Mouse (Mus musculus): ENCODE measurements at regions not wholly inside any gene's neighbourhood (a gene's known extent, or its start where the extent isn't known, plus 50 kb on each side); places are given as distances from the start of the nearest gene placed in this dataset.

GRCm38 (mm10) chr1:90424066-90424821, 178.5 kb upstream of the Cops8 start:
- no peak overlapping the region for H3K9ac ChIP-seq (replicated peaks)
- no peak for ATAC-seq (replicated peaks)
- no peak overlapping the region for H3K27ac ChIP-seq (replicated peaks)
- no peaks in the 10 kb centered on the region for H3K4me1 ChIP-seq
- H3K4me2 ChIP-seq (replicated peaks): no peak overlapping the region
- H3K27me3 ChIP-seq: no peaks in the 10 kb centered on the region
- no peaks in the 10 kb centered on the region for H3K9me3 ChIP-seq
- WGBS: 19% methylated on average over 13 of the region's 13 CpGs
- no peaks in the 10 kb centered on the region for H3K36me3 ChIP-seq
- H3K4me3 ChIP-seq: no peak overlapping the region

GRCm38 (mm10) chr1:90428334-90428733, 174.4 kb upstream of the Cops8 start:
- Histone ChIP-seq H3K27me3 (no peaks in the 10 kb centered on the region), H3K4me3 (no peak overlapping the region), H3K9ac (replicated peaks) (no peak overlapping the region), H3K4me2 (replicated peaks) (no peak overlapping the region), H3K4me1 (no peaks in the 10 kb centered on the region), H3K9me3 (no peaks in the 10 kb centered on the region), H3K27ac (replicated peaks) (no peak overlapping the region), H3K36me3 (no peaks in the 10 kb centered on the region)
- ATAC-seq (replicated peaks): no peak
- WGBS: 93% methylated on average over 6 of the region's 6 CpGs

DNA sequence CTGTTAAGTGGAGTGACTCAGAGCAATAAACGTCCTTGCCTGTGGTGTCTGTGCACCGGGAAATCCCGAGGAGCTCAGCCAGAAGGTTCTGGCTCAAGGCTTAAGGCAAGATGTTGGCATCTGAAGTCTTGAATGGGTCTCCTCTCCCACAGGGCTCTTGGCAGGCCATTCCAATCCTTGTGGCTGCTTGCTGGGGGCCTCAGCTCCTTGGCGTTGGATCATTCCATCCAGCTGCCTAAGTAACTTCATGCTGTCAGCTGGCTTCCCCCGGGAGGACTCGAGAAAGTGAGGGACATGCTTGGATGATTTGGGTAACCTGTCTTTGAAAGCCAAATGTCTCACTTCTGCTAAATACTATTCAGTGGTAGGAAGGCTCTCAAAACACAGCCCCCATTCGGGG, 174.0 kb upstream of the Cops8 start:
- no peak for ATAC-seq (replicated peaks)
- WGBS: 83% methylated on average over 7 of the region's 7 CpGs
- Histone ChIP-seq H3K9me3 (no peaks in the 10 kb centered on the region), H3K27ac (replicated peaks) (no peak overlapping the region), H3K36me3 (no peaks in the 10 kb centered on the region), H3K27me3 (no peaks in the 10 kb centered on the region), H3K9ac (replicated peaks) (no peak overlapping the region), H3K4me2 (replicated peaks) (no peak overlapping the region), H3K4me3 (no peak overlapping the region), H3K4me1 (peaks cover 2% of the 10 kb centered on the region)

- Histone ChIP-seq H3K36me3 (no peaks in the 10 kb centered on the region), H3K4me3 (no peak overlapping the region), H3K4me2 (replicated peaks) (no peak overlapping the region), H3K27ac (replicated peaks) (no peak overlapping the region), H3K9me3 (no peaks in the 10 kb centered on the region), H3K9ac (replicated peaks) (no peak overlapping the region), H3K4me1 (peaks cover 16% of the 10 kb centered on the region), H3K27me3 (no peaks in the 10 kb centered on the region)
- WGBS: 90% methylated on average over 9 of the region's 9 CpGs
- ATAC-seq (replicated peaks): no peak
Measured at GRCm38 (mm10) chr1:90430480-90430879, 172.3 kb upstream of the Cops8 start.

- Histone ChIP-seq H3K4me1 (peaks cover 16% of the 10 kb centered on the region), H3K36me3 (no peaks in the 10 kb centered on the region), H3K4me3 (no peak overlapping the region), H3K9ac (replicated peaks) (no peak overlapping the region), H3K27me3 (no peaks in the 10 kb centered on the region), H3K27ac (replicated peaks) (no peak overlapping the region), H3K9me3 (no peaks in the 10 kb centered on the region), H3K4me2 (replicated peaks) (no peak overlapping the region)
- 73% methylated on average over 6 of the region's 6 CpGs for WGBS
- no peak for ATAC-seq (replicated peaks)
Measured at GRCm38 (mm10) chr1:90431783-90432182, 171.0 kb upstream of the Cops8 start.

DNA sequence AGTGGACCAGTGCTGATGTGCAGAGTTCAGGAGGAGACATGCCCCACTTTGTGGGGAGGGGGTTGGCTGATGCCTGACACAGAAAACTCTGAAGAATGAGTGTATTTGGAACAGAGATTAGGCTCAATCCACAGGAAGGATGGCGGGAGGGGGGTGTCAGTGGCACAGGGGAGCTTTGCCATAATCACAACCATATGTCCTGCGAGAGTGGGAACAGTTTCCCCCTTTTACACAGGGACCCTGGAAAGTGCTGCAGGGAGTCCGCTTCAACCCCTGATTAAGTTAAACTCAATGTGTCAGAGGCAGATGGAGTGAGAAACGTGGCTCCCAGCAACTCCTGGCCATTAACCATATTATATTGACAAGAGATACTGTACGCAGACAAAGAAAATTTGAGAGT, 168.9 kb upstream of the Cops8 start:
- Histone ChIP-seq H3K36me3 (no peaks in the 10 kb centered on the region), H3K27me3 (no peaks in the 10 kb centered on the region), H3K4me1 (peaks cover 16% of the 10 kb centered on the region), H3K4me2 (replicated peaks) (no peak overlapping the region), H3K27ac (replicated peaks) (0 out of 2 replicates have a peak overlapping the region, but pooled peaks have one; percentile 27), H3K9me3 (no peaks in the 10 kb centered on the region), H3K9ac (replicated peaks) (no peak overlapping the region), H3K4me3 (no peak overlapping the region)
- no peak for ATAC-seq (replicated peaks)
- WGBS: 60% methylated on average over 5 of the region's 5 CpGs

- Histone ChIP-seq H3K4me3 (no peak overlapping the region), H3K27ac (replicated peaks) (no peak overlapping the region), H3K9ac (replicated peaks) (no peak overlapping the region)
Measured at GRCm38 (mm10) chr1:90440638-90441037, 162.1 kb upstream of the Cops8 start.

GRCm38 (mm10) chr1:90441134-90441868, 161.5 kb upstream of the Cops8 start:
- Histone ChIP-seq H3K4me2 (replicated peaks) (no peak overlapping the region), H3K4me3 (no peak overlapping the region), H3K27ac (replicated peaks) (no peak overlapping the region), H3K27me3 (no peaks in the 10 kb centered on the region), H3K9me3 (no peaks in the 10 kb centered on the region), H3K4me1 (no peaks in the 10 kb centered on the region), H3K36me3 (no peaks in the 10 kb centered on the region), H3K9ac (replicated peaks) (no peak overlapping the region)
- WGBS: 51% methylated on average over 10 of the region's 10 CpGs
- ATAC-seq (replicated peaks): no peak

More at GRCm38 (mm10) chr1:90440638-90441037, 162.1 kb upstream of the Cops8 start:
- H3K4me1 ChIP-seq: no peaks in the 10 kb centered on the region
- H3K4me2 ChIP-seq (replicated peaks): no peak overlapping the region
- no peaks in the 10 kb centered on the region for H3K36me3 ChIP-seq
- 7% methylated on average over 1 of the region's 1 CpGs for WGBS
- 0 out of 2 replicates have a peak, but pooled peaks have one; percentile 35 for ATAC-seq (replicated peaks)
- H3K27me3 ChIP-seq: no peaks in the 10 kb centered on the region
- H3K9me3 ChIP-seq: no peaks in the 10 kb centered on the region

DNA sequence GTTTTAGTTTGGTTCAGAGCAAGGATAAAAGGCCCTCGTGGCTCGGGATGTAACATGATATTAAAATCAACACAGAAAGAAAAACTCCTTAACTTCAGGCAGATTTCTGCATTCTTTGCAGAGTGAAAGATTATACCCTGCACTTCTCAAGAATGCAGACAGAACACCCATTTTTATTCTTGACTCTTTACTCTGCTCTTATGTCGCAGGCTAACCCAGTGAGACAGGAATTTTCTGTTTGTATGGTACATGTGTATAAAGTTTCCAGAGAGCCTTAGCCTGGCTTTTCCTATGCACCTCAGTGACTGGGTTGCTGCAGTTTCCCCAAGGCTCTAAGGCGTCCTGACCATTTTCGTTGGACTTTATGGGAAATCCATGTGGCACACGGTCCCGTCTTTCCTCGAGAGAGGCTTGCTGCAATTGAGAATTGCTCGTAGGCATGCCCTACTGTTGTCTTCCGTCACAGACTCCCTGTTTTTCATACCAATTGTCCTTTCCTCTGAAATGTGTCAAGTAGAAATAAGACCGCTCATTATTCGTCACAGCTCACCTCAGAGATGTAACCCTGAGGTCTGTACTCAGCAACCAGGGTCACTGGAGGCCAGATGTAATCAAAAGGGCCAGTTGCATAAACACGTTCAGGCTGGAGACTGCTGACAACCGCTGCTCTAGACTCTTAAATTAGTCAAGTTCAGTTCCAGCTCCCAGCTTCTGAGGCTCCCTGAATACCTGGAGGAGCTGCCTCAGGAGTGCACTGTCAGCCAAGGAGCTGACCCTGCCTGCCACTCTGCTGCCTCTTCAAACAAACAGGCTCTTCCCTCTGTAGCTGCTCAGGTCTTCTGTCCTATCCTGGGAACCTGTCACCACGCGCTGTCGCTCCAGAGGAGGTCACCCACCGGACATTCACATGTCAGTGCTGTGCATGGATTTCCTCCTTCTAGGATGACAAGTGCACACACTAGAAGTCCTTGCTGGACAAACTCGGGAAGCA, 160.2 kb upstream of the Cops8 start:
- H3K27ac ChIP-seq (replicated peaks): no peak overlapping the region
- H3K36me3 ChIP-seq: no peaks in the 10 kb centered on the region
- H3K9ac ChIP-seq (replicated peaks): no peak overlapping the region
- no peaks in the 10 kb centered on the region for H3K27me3 ChIP-seq
- no peak overlapping the region for H3K4me2 ChIP-seq (replicated peaks)
- no peak for ATAC-seq (replicated peaks)
- H3K4me1 ChIP-seq: no peaks in the 10 kb centered on the region
- H3K4me3 ChIP-seq: no peak overlapping the region
- H3K9me3 ChIP-seq: no peaks in the 10 kb centered on the region
- 80% methylated on average over 19 of the region's 19 CpGs for WGBS

DNA sequence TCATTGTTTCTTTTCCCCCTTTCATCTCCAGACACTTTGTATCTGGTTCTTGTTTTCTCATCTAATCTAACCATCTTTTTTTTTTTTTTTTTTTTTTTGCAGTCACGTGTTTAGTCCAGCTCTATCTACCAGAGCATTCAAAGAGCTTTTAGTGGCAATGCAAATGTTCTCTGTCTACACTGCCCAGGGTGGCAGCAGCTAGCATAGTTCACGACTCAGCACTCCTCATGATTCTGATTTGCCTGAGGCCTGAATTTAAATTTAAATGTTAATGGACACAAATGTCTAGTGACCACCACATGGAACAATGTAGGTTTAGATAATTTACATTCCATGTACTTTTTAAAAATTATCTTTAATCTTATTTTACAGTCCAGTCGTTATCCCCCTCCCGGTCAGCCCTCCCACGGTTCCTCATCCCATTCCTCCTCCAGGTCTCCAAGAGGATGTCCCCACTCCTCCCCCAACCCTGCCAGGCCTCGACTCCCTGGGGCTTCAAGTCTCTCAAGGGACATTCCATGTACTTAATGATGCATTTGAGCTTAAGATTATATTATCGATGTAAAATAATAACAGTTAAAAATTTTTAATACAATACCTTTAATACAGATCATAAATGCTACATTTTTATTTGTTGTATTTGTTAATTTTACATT, 153.1 kb upstream of the Cops8 start:
- Histone ChIP-seq H3K9me3 (no peaks in the 10 kb centered on the region), H3K36me3 (no peaks in the 10 kb centered on the region), H3K27ac (replicated peaks) (no peak overlapping the region), H3K27me3 (no peaks in the 10 kb centered on the region), H3K4me2 (replicated peaks) (no peak overlapping the region), H3K4me1 (no peaks in the 10 kb centered on the region), H3K9ac (replicated peaks) (no peak overlapping the region), H3K4me3 (no peak overlapping the region)
- ATAC-seq (replicated peaks): no peak
- WGBS: 30% methylated on average over 7 of the region's 7 CpGs

- Histone ChIP-seq H3K9me3 (no peaks in the 10 kb centered on the region), H3K36me3 (no peaks in the 10 kb centered on the region), H3K4me1 (peaks cover 1% of the 10 kb centered on the region), H3K4me2 (replicated peaks) (no peak overlapping the region), H3K4me3 (no peak overlapping the region), H3K27me3 (no peaks in the 10 kb centered on the region), H3K27ac (replicated peaks) (no peak overlapping the region), H3K9ac (replicated peaks) (no peak overlapping the region)
- 83% methylated on average over 6 of the region's 6 CpGs for WGBS
- no peak for ATAC-seq (replicated peaks)
Measured at GRCm38 (mm10) chr1:90451942-90452557, 150.7 kb upstream of the Cops8 start.

All from forebrain, embryonic 15.5 days (tissue).